Mouse (Mus musculus) left cerebral cortex, adult 18-20 months (tissue): ENCODE data around the gene Tcf7l2. TPM values are rescaled to one million over a fixed set of nuclear protein-coding genes. Genes with fewer than 3 reads are reported as not detected.

ENCODE experiments used
- DNase-seq, 2 experiments: peaks; one replicate each; pipeline ENCODE4 v3.0.0; 2021 to 2022; ENCODE audit warnings: low spot score in 2 of 2, mixed read lengths in 1 of 2
- total RNA-seq, 2 experiments: library from RNA; stranded (reverse); gene quantifications; 2 replicates each; pipeline ENCODE4 v1.2.3; 2021

The Tcf7l2 gene
- total RNA-seq, 2 experiments from 2014 or later: 7.4 to 8.9 TPM

GRCm38 (mm10) chr19:55895317-55895716 lies 153.7 kb downstream of the Tcf7l2 start:
- DNase-seq: peak in 1 of 2 experiments; percentile 25

- DNase-seq: no peak
These were observed 154.3 kb downstream of the Tcf7l2 start for GRCm38 (mm10) chr19:55895807-55896420.

- no peak for DNase-seq
These were observed 155.0 kb downstream of the Tcf7l2 start for GRCm38 (mm10) chr19:55896629-55897028.

GRCm38 (mm10) chr19:55902573-55903385 lies 161.2 kb downstream of the Tcf7l2 start:
- DNase-seq: no peak

- DNase-seq: no peak
These were observed 167.4 kb downstream of the Tcf7l2 start for GRCm38 (mm10) chr19:55909039-55909438.

GRCm38 (mm10) chr19:55911941-55912340 lies 170.3 kb downstream of the Tcf7l2 start:
- no peak for DNase-seq

- DNase-seq: no peak
These were observed 171.2 kb downstream of the Tcf7l2 start for GRCm38 (mm10) chr19:55912813-55913212.

- no peak for DNase-seq
These were observed 172.0 kb downstream of the Tcf7l2 start for GRCm38 (mm10) chr19:55913585-55913984.

- DNase-seq: no peak
These were observed 173.1 kb downstream of the Tcf7l2 start for GRCm38 (mm10) chr19:55914614-55915211.

GRCm38 (mm10) chr19:55915506-55915905 lies 173.9 kb downstream of the Tcf7l2 start:
- DNase-seq: no peak

GRCm38 (mm10) chr19:55916211-55916610 lies 174.6 kb downstream of the Tcf7l2 start:
- DNase-seq: no peak

- DNase-seq: no peak
These were observed 182.3 kb downstream of the Tcf7l2 start for GRCm38 (mm10) chr19:55923789-55924426.

GRCm38 (mm10) chr19:55924800-55925199 lies 183.2 kb downstream of the Tcf7l2 start:
- DNase-seq: no peak

- no peak for DNase-seq
These were observed 183.8 kb downstream of the Tcf7l2 start for GRCm38 (mm10) chr19:55925425-55925803.

- DNase-seq: no peak
These were observed 184.3 kb downstream of the Tcf7l2 start for GRCm38 (mm10) chr19:55925804-55926521.

GRCm38 (mm10) chr19:55926858-55927673 lies 185.4 kb downstream of the Tcf7l2 start:
- no peak for DNase-seq

GRCm38 (mm10) chr19:55927674-55928061 lies 186.0 kb downstream of the Tcf7l2 start:
- DNase-seq: no peak

GRCm38 (mm10) chr19:55928674-55929073 lies 187.1 kb downstream of the Tcf7l2 start:
- no peak for DNase-seq

GRCm38 (mm10) chr19:55931642-55932041 lies 190.0 kb downstream of the Tcf7l2 start:
- no peak for DNase-seq
